ENCODE assay signal across 9 mouse cellular contexts in the genomic region with DNA sequence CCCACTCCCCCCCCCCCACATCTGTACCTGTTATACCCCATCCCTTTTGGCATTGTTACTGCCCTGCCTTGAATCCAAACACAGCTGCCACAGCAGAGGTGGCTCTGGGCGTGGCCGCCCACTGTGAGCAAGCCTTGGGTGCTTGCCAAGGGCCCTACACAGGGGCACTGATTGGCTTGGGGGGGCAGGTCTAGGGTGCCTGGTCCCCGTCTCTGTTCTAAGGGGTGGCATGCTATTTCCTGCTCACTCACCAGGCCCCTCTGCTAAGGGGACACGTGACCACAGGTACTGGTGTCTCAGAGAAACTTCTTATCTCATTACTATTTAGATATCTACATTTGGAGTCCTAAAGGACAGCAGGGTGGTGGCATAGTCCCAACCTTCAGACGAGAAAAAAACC. TPM values are rescaled to one million over a fixed set of nuclear protein-coding genes. Genes with fewer than 3 reads are reported as not detected.
DNase-seq lines count a peak whose midpoint lies in the region; ATAC-seq lines count a peak whose summit lies in the region.
"Had no signal": no experiment of that assay in that cellular context is flagged by ENCODE, and none has a peak within 500 bp of the region (broad histone marks: within the 10 kb centered on the region; RNA-seq: fewer than 3 reads in every experiment).

No protein-coding gene starts in this region.

- peak overlapping the region; percentile 78 for H3K27ac ChIP-seq in heart, embryonic 10.5 days
- H3K27ac ChIP-seq: embryonic facial prominence, embryonic 13.5 days had no signal

- peaks cover 59% of the 10 kb centered on the region for H3K4me1 ChIP-seq in heart, embryonic 10.5 days

- H3K4me3 ChIP-seq in heart, embryonic 10.5 days = no peak overlapping the region
- H3K4me3 ChIP-seq: embryonic facial prominence, embryonic 13.5 days had no signal

- DNase-seq in gastrocnemius, postnatal 10 days = peak; percentile 22
- DNase-seq in gastrocnemius, adult 18-20 months (ENCODE audit: low spot score) = no peak
- DNase-seq in heart, embryonic 10.5 days (ENCODE audit: low spot score) = no peak
- DNase-seq in kidney, postnatal 14 days = peak; percentile 70
- no peak for DNase-seq in left cerebral cortex, postnatal 25 days (ENCODE audit: low spot score in 2 of 2)
- DNase-seq in layer of hippocampus, postnatal 36 days = no peak
- no peak for DNase-seq in cerebellum, adult 11-12 months

- intact Hi-C loops in left cerebral cortex, postnatal 25 days (cut with DNase I) = no loop called here

- no peaks in the 10 kb centered on the region for H3K36me3 ChIP-seq in heart, embryonic 10.5 days
- H3K36me3 ChIP-seq: embryonic facial prominence, embryonic 13.5 days had no signal

- H3K27me3 ChIP-seq in heart, embryonic 10.5 days (ENCODE audit: insufficient read depth, poor library complexity, severe bottlenecking) = peaks cover 31% of the 10 kb centered on the region

- peak; percentile 16 for ATAC-seq in megakaryocyte progenitor cell, adult 5-6 weeks (replicated peaks; ENCODE audit: poor library complexity)

- WGBS in heart, embryonic 10.5 days = 59% methylated on average over 5 of the region's 5 CpGs

- no peaks in the 10 kb centered on the region for H3K9me3 ChIP-seq in heart, embryonic 10.5 days
- H3K9me3 ChIP-seq: embryonic facial prominence, embryonic 13.5 days had no signal

RNA-seq across cellular contexts. Expression of a gene that starts 1.9 kb away (rescaled TPM):
- total RNA-seq in gastrocnemius, postnatal 10 days (2021) = 1 to 10 TPM; 1.9 to 2.5 TPM
- under 1 TPM; 0.30 to 0.66 TPM for total RNA-seq in gastrocnemius, adult 18-20 months (2021)
- 1.6 and 2.3 TPM in 2 replicates for polyA plus RNA-seq in heart, embryonic 10.5 days (2016; fragmentation: Nextera tagmentation; extraction: Ambion mirVana)
- total RNA-seq in megakaryocyte progenitor cell, adult 5-6 weeks (2015) = 8.5 and 11.4 TPM in 2 replicates
- total RNA-seq in megakaryocyte progenitor cell, adult 5-6 weeks (2017) = 14.4 and 15.9 TPM in 2 replicates
- under 1 TPM in 1 of 2 experiments, not detected in 1; 0.71 TPM for total RNA-seq in left cerebral cortex, postnatal 25 days (2021)
- total RNA-seq in layer of hippocampus, postnatal 36 days (2021) = under 1 TPM; 0.51 to 0.67 TPM

RNA-seq across cellular contexts. Expression of a gene that starts 28.0 kb away (rescaled TPM):
- 10 to 100 TPM; 21.9 to 27.5 TPM for total RNA-seq in gastrocnemius, postnatal 10 days (2021)
- 10 to 100 TPM; 28.1 to 29.3 TPM for total RNA-seq in gastrocnemius, adult 18-20 months (2021)
- 45.8 and 51.9 TPM in 2 replicates for polyA plus RNA-seq in heart, embryonic 10.5 days (2016; fragmentation: Nextera tagmentation; extraction: Ambion mirVana)
- total RNA-seq in megakaryocyte progenitor cell, adult 5-6 weeks (2015) = 90.2 and 94.4 TPM in 2 replicates
- total RNA-seq in megakaryocyte progenitor cell, adult 5-6 weeks (2017) = 118 and 151 TPM in 2 replicates
- total RNA-seq in left cerebral cortex, postnatal 25 days (2021) = 10 to 100 TPM; 48.7 to 51.7 TPM
- total RNA-seq in layer of hippocampus, postnatal 36 days (2021) = 10 to 100 TPM; 43.9 to 48.1 TPM

RNA-seq across cellular contexts. Expression of a gene that starts 35.0 kb away (rescaled TPM):
- total RNA-seq in gastrocnemius, postnatal 10 days (2021) = 10 to 100 TPM; 15.5 to 16.4 TPM
- 10 to 100 TPM in 1 of 2 experiments, 1 to 10 TPM in 1; 6.3 to 15.4 TPM for total RNA-seq in gastrocnemius, adult 18-20 months (2021)
- polyA plus RNA-seq in heart, embryonic 10.5 days (2016; fragmentation: Nextera tagmentation; extraction: Ambion mirVana) = 5.3 and 6.7 TPM in 2 replicates
- 13.2 and 13.8 TPM in 2 replicates for total RNA-seq in megakaryocyte progenitor cell, adult 5-6 weeks (2015)
- 24.9 and 29.5 TPM in 2 replicates for total RNA-seq in megakaryocyte progenitor cell, adult 5-6 weeks (2017)
- total RNA-seq in left cerebral cortex, postnatal 25 days (2021) = 10 to 100 TPM; 14.9 to 16.4 TPM
- 10 to 100 TPM; 12.6 to 14.9 TPM for total RNA-seq in layer of hippocampus, postnatal 36 days (2021)

Comparison
In these comparisons a context has a peak if more than half of its experiments do, and no peak if none do; other contexts are left out.
1. DNase-seq: peak in gastrocnemius, postnatal 10 days (single experiment) and kidney, postnatal 14 days (single experiment); none in gastrocnemius, adult 18-20 months (single experiment), heart, embryonic 10.5 days (single experiment), left cerebral cortex, postnatal 25 days (0 of 2), layer of hippocampus, postnatal 36 days (0 of 2) and cerebellum, adult 11-12 months (single experiment).